Mouse (Mus musculus): ENCODE measurements around the gene Bicd1.

The Bicd1 gene

DNA sequence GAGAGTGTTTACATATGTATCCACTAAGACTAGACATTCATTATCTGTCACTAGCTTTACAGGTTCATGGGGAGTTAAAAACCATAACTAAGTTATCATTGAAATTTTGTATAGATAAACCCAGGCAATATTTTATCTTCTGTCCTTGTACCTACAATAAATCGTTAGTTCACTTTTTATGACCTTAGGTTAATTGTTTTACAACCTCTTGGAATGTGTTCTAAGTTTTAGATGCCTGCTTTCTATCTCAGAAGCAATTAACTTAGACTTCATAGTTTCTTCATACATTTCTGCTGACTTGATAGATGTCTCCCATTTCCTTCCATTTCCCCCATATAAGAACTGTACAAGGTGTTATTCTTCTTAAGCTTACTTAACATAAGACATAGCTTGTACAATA is 158.5 kb downstream of the Bicd1 start:
- DNase-seq (ENCODE audit: low spot score): no peak

DNA sequence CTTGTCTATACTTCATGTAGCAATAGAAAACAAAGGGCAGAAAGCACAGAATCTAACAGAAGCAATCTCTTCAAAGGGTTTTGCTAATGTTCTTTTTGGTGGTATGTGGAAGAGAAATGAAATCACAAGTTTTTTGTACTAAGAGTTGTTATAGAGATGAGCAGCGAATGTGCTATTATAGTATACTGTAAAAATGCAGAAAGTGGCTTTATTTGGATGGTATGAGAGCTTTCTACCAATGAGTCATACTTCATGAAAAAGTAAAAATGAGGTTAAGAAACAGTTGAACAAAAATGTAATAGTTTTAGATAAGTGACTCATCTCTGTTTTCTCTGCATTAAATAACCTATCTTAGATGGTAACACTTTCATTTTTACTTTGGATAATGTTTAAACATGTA is 165.6 kb downstream of the Bicd1 start:
- no peak for DNase-seq (ENCODE audit: low spot score)

DNA sequence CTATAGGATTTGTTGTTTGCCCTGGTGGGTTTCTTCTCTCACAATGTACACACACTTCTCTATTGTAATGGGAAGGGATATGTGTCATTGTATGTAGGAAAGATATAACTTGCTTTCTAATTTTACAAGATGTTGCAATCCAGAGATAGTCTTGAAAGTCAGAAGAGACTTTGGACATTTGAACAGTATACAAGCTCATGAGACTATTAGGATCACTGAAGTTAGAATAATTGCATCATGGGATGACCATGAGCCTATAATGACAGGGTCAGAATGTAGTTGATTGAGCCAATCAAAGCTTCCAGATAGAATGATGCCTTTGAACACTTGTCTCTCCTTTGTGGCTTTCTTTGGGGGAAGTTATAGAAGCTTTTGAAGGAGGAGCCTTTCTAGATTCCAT is 171.4 kb downstream of the Bicd1 start:
- no peak for DNase-seq (ENCODE audit: low spot score)

DNA sequence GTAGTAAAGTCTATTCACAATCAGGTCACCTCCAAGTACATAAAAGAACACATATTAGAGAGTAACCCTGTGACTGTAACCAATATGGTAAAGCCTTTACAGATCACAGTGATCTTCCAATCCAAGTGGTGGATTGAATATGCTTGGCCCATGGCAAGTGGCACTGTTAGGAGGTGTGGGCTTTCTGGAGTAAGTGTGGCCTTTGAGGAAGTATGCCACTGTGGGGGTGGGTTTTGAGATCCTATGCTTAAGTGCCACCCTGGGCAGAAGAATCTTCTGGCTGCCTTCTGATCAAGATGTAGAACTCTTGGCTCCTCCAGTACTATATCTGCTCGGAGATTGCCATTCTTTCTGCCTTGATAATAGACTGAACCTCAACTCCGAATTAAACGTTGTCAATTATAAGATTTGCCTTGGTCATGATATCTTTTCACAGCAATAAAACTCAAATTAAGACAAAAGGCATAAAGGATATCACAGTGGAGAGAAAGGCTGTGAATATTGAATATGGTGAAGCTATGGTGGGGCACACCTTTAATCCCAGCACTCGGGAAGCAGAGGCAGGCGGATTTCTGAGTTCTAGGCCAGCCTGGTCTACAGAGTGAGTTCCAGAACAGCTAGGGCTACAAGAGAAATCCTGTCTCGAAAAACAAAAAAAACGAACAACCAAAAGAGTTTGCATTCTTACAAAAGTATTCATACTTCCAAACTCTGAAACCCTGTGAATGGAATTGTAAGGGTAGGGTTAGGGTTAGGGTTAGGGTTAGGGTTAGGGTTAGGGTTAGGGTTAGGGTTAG is 177.2 kb downstream of the Bicd1 start:
- DNase-seq (ENCODE audit: low spot score): no peak

All from left cerebral cortex, adult 11 months (tissue).